Mouse (Mus musculus) heart, adult 2 months (tissue): Measurements from ENCODE around the gene Tgfb1i1.

Experiments
- CTCF ChIP-seq: fragments of 200-600 bp; IDR thresholded peaks from 2 replicates; pipeline ENCODE4 v1.8.1; 2022; ENCODE audit warnings: antibody characterized with exemption, mild to moderate bottlenecking, moderate library complexity
- EP300 ChIP-seq: fragments of 200-500 bp; IDR thresholded peaks from 2 replicates; pipeline ENCODE4 v1.6.1; 2011; ENCODE audit warnings: low read depth, low read length, control low read depth; ENCODE audit not compliant: insufficient read depth

DNA sequence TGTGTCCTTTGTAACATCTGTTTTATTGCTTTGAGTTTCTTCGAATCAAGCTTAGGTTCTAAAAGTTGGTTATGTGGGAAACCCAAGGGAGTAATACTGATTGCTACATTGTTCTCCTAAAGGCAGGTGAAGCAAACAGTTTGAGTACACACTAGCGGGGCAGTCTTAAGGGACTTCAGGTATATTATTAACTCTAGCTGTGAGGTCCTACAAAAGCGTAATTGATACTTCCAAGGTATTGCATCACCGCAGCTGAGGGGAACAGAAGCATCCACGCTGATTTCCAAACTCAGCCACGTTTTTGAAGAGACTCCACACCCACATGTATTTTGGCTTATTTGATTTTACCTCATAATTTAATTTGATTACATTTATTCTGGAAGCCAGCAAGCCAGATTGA is 57.6 kb downstream of the Tgfb1i1 start:
- TF ChIP-seq CTCF (no peak), EP300 (no peak)
